Mouse (Mus musculus): ENCODE measurements at regions not wholly inside any gene's neighbourhood (a gene's known extent, or its start where the extent isn't known, plus 50 kb on each side); places are given as distances from the start of the nearest gene placed in this dataset.

- no peak for DNase-seq (ENCODE audit: low read depth, low spot score)
Observed at GRCm38 (mm10) chr13:44502612-44503256, 226.5 kb upstream of the Jarid2 start.

- DNase-seq (ENCODE audit: low read depth, low spot score), result peak; percentile 74
Observed at GRCm38 (mm10) chr13:44503257-44503950, 225.9 kb upstream of the Jarid2 start.

GRCm38 (mm10) chr13:44504455-44504854 lies 224.8 kb upstream of the Jarid2 start:
- no peak for DNase-seq (ENCODE audit: low read depth, low spot score)

- DNase-seq (ENCODE audit: low read depth, low spot score), result no peak
Observed at GRCm38 (mm10) chr13:44506975-44507374, 222.3 kb upstream of the Jarid2 start.

- DNase-seq (ENCODE audit: low read depth, low spot score), result no peak
Observed at GRCm38 (mm10) chr13:44509526-44510159, 219.6 kb upstream of the Jarid2 start.

GRCm38 (mm10) chr13:44513378-44514285 lies 215.6 kb upstream of the Jarid2 start:
- no peak for DNase-seq (ENCODE audit: low read depth, low spot score)

GRCm38 (mm10) chr13:44514636-44515158 lies 214.6 kb upstream of the Jarid2 start:
- DNase-seq (ENCODE audit: low read depth, low spot score), result no peak

GRCm38 (mm10) chr13:44516863-44517262 lies 212.4 kb upstream of the Jarid2 start:
- DNase-seq (ENCODE audit: low read depth, low spot score), result no peak

GRCm38 (mm10) chr13:44517312-44517711 lies 212.0 kb upstream of the Jarid2 start:
- DNase-seq (ENCODE audit: low read depth, low spot score), result no peak

GRCm38 (mm10) chr13:44518215-44518614 lies 211.1 kb upstream of the Jarid2 start:
- no peak for DNase-seq (ENCODE audit: low read depth, low spot score)

GRCm38 (mm10) chr13:44523516-44523915 lies 205.8 kb upstream of the Jarid2 start:
- DNase-seq (ENCODE audit: low read depth, low spot score), result no peak

GRCm38 (mm10) chr13:44530867-44531564 lies 198.3 kb upstream of the Jarid2 start:
- no peak for DNase-seq (ENCODE audit: low read depth, low spot score)

GRCm38 (mm10) chr13:44532631-44533180 lies 196.6 kb upstream of the Jarid2 start:
- no peak for DNase-seq (ENCODE audit: low read depth, low spot score)

GRCm38 (mm10) chr13:44534575-44535080 lies 194.6 kb upstream of the Jarid2 start:
- no peak for DNase-seq (ENCODE audit: low read depth, low spot score)

GRCm38 (mm10) chr13:44535441-44535840 lies 193.8 kb upstream of the Jarid2 start:
- no peak for DNase-seq (ENCODE audit: low read depth, low spot score)

- no peak for DNase-seq (ENCODE audit: low read depth, low spot score)
Observed at GRCm38 (mm10) chr13:44538238-44538637, 191.0 kb upstream of the Jarid2 start.

- DNase-seq (ENCODE audit: low read depth, low spot score), result no peak
Observed at GRCm38 (mm10) chr13:44540401-44540800, 188.9 kb upstream of the Jarid2 start.

GRCm38 (mm10) chr13:44541243-44541653 lies 188.0 kb upstream of the Jarid2 start:
- peak; percentile 32 for DNase-seq (ENCODE audit: low read depth, low spot score)

GRCm38 (mm10) chr13:44544786-44545185 lies 184.5 kb upstream of the Jarid2 start:
- no peak for DNase-seq (ENCODE audit: low read depth, low spot score)

GRCm38 (mm10) chr13:44546289-44546688 lies 183.0 kb upstream of the Jarid2 start:
- DNase-seq (ENCODE audit: low read depth, low spot score), result no peak

Data from forelimb bud, embryonic 11.5 days (tissue).